Mouse (Mus musculus) small intestine, adult 2 months (tissue): ENCODE measurements at regions not wholly inside any gene's neighbourhood (a gene's known extent, or its start where the extent isn't known, plus 50 kb on each side); places are given as distances from the start of the nearest gene placed in this dataset.

ENCODE experiments used
- CTCF ChIP-seq: fragments of 200-500 bp; IDR thresholded peaks from 2 replicates; pipeline ENCODE4 v1.5.1; 2012; ENCODE audit warnings: low read depth, mild to moderate bottlenecking, control low read depth, inconsistent platforms, low read length, moderate library complexity, mixed read lengths; ENCODE audit not compliant: insufficient replicate concordance, insufficient read length; ENCODE audit errors: extremely low read depth
- POLR2A ChIP-seq: fragments of 200-500 bp; IDR thresholded peaks from 2 replicates; pipeline ENCODE4 v1.6.1; 2012; ENCODE audit warnings: low read depth, mild to moderate bottlenecking, control low read depth, inconsistent platforms, low read length, moderate library complexity

- no peak for TF ChIP-seq POLR2A
- TF ChIP-seq CTCF = no peak
Measured at GRCm38 (mm10) chr8:103412731-103413130, 627.3 kb upstream of the Cdh11 start.
